Mouse (Mus musculus): ENCODE data around the gene Olfr1053.
A peak's percentile ranks its signal among the peaks of the same experiment; 100 is the strongest.
"Not testable (repeated sequence)": the region's sequence is repeated elsewhere in the genome, so short reads cannot be mapped to it uniquely, and the experiment has no call there.

Olfr1053 gene

DNA sequence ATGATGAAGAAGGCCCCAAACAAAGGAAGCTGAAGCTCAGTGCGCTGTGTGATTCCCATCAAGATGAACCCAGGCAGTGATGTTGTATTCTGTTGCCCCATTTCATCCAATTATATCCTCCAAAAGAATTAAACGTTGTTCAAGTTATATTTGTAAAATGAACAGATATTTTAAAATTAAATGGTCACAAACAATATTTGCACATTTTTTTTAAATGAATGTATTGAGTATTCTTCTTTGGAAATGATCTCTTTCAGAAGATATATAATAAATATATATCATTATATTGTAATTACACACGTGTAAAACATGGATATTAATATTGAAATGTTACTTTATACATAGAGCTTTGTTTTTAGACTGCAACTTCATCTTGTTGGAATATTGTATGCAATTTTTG is at the start of gene Olfr1053:
Olfr1053 (minus strand) TSS at position 101 of the 400 bp plus-strand sequence.
- DNase-seq (ENCODE audit: low read depth, low spot score): no peak

DNA sequence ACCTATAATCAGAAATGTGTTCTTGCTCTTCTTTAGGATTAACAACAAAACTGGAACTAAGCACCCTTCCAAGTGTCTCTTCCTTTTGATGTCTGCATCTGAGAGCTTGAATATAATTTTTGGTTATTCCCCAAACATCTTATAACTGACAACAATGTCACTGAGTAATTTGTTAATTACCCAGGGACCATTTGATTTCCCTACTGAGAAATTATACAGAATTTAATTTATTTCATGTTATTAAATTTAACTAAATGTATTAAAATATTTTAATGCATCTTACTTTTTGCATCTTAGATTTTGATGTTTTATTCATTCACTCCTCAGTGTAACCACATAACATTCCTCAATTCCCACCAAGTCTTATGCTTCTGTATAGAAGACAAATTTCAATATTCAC is 47.3 kb upstream of the Olfr1053 start, which contains the start of gene Olfr1056:
Olfr1056 (minus strand) TSS at position 101 of the 400 bp plus-strand sequence.
- DNase-seq (ENCODE audit: low read depth, low spot score): no peak

GRCm38 (mm10) chr2:86351751-86352150 is 36.7 kb upstream of the Olfr1053 start:
- peak; percentile 7 for DNase-seq (ENCODE audit: low read depth, low spot score)

DNA sequence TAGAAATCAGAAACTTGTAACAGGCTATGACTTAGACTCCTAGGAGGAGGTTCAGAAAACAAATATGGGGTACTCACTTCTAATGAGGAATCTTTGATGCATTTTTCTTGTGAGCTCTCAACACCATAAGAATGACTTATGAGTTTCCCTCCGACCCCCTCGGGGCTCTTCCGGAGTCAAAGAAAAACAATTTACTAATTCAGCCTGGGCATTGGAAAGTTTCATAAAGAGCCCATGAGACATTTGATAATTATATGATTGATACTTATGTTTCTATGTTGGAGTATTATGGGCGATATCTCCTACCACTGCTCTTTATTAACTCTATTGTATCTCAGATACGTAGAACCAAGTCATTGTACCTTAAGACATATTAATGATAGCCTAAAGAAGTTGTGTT is 35.1 kb upstream of the Olfr1053 start, which contains the start of gene Olfr1055:
Olfr1055 (minus strand) TSS at position 101 of the 400 bp plus-strand sequence.
- DNase-seq (ENCODE audit: low read depth, low spot score): no peak

DNA sequence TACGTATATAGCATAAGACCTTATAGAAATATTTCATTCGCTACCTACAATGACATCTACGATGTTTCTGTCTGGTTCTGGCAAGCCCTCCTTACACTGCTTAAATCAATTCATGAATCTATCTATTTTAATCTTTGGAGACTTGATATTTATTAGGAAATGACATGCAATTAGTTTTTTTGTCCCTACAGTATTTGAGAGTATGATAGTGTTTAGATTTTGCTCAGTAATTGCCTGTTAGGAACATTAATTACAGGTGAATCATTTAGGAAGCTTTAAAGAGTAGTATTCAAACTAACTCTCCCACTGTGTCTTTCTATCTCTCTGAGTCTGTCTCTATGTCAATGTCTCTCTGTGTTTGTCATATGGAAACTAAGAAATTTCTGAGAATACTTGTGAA is 20.2 kb upstream of the Olfr1053 start, which contains the start of gene Olfr1054:
Olfr1054 (minus strand) TSS at position 101 of the 400 bp plus-strand sequence.
- no peak for DNase-seq (ENCODE audit: low read depth, low spot score)

DNA sequence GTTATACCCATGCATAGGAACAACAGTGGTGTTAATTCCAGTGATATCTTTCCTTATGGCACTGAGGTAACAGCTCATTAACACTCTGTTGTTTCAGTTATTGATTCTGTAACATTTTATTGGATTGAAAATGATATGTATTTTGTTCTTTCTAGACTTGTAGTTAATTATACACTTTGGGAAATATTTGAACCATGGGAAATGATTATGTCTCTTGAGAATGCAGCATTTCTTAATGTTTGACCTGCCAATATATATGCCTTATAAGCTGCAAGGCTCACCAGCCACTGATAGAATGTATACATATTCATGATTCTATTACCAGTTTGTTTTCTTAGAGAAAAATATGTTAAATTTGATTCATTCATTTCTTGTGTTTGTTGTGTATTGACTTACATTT is 22.9 kb downstream of the Olfr1053 start, which contains the start of gene Olfr1052:
Olfr1052 (plus strand) TSS at position 301 of the 400 bp plus-strand sequence.
- DNase-seq (ENCODE audit: low read depth, low spot score): no peak

- DNase-seq (ENCODE audit: low read depth, low spot score): not testable (repeated sequence)
These were observed 36.1 kb downstream of the Olfr1053 start, which contains the start of gene Olfr1051 for GRCm38 (mm10) chr2:86278988-86279387. Gene Olfr1051, minus strand, starts transcription at chr2:86279088.
